Mouse (Mus musculus) neural tube, embryonic 15.5 days (tissue): ENCODE data around the gene Auts2. TPM values are rescaled to one million over a fixed set of nuclear protein-coding genes. Genes with fewer than 3 reads are reported as not detected.
A peak's percentile ranks its signal among the peaks of the same experiment; 100 is the strongest.

Experiments used
- ATAC-seq: fragments of 200-750 bp; cut with Nextera tagmentation; 2 replicates; pipeline ENCODE4 v1.8.0; 2017; ENCODE audit warnings: mild to moderate bottlenecking, moderate TSS enrichment, moderate library complexity; ENCODE audit not compliant: low FRiP score
- H3K27ac ChIP-seq: fragments of 300-500 bp; sonication (generic); replicated peaks from 2 replicates; pipeline ENCODE4 v1.5.1; 2015; ENCODE audit warnings: mild to moderate bottlenecking, inconsistent platforms
- H3K27me3 ChIP-seq: fragments of 300-500 bp; sonication (generic); replicated peaks from 2 replicates; pipeline ENCODE4 v1.6.1; 2015; ENCODE audit warnings: inconsistent platforms
- H3K36me3 ChIP-seq: fragments of 300-500 bp; sonication (generic); 2 replicates; pipeline ENCODE4 v1.6.1; 2015; ENCODE audit warnings: inconsistent platforms
- H3K4me1 ChIP-seq: fragments of 300-500 bp; sonication (generic); 2 replicates; pipeline ENCODE4 v1.6.1; 2015; ENCODE audit warnings: inconsistent platforms
- H3K4me2 ChIP-seq: fragments of 300-500 bp; sonication (generic); 2 replicates; pipeline ENCODE4 v1.6.1; 2015; ENCODE audit warnings: inconsistent platforms, mild to moderate bottlenecking, moderate library complexity
- H3K4me3 ChIP-seq: fragments of 300-500 bp; sonication (generic); replicated peaks from 2 replicates; pipeline ENCODE4 v1.5.1; 2015; ENCODE audit warnings: mild to moderate bottlenecking, inconsistent platforms
- H3K9ac ChIP-seq: fragments of 300-500 bp; sonication (generic); replicated peaks from 2 replicates; pipeline ENCODE4 v1.6.1; 2015; ENCODE audit warnings: mild to moderate bottlenecking, inconsistent platforms
- H3K9me3 ChIP-seq: fragments of 300-500 bp; sonication (generic); replicated peaks from 2 replicates; pipeline ENCODE4 v1.6.1; 2016; ENCODE audit warnings: inconsistent platforms
- WGBS: fragments of 180-500 bp; shearing (Covaris S2); methylation state at CpG from one replicate; pipeline ENCODE4 v1.1.7; 2015; ENCODE audit warnings: mixed read lengths; 5-methylcytosine and 5-hydroxymethylcytosine counted together
- polyA plus RNA-seq: library from polyadenylated mRNA; unstranded; fragments of >200 nt; fragmentation: Nextera tagmentation; extraction: Ambion mirVana; gene quantifications from 2 replicates; pipeline ENCODE4 v1.2.1, GENCODE M21; 2015

Auts2 gene
- polyA plus RNA-seq, 1 experiment from 2014 or later: 52.5 TPM

DNA sequence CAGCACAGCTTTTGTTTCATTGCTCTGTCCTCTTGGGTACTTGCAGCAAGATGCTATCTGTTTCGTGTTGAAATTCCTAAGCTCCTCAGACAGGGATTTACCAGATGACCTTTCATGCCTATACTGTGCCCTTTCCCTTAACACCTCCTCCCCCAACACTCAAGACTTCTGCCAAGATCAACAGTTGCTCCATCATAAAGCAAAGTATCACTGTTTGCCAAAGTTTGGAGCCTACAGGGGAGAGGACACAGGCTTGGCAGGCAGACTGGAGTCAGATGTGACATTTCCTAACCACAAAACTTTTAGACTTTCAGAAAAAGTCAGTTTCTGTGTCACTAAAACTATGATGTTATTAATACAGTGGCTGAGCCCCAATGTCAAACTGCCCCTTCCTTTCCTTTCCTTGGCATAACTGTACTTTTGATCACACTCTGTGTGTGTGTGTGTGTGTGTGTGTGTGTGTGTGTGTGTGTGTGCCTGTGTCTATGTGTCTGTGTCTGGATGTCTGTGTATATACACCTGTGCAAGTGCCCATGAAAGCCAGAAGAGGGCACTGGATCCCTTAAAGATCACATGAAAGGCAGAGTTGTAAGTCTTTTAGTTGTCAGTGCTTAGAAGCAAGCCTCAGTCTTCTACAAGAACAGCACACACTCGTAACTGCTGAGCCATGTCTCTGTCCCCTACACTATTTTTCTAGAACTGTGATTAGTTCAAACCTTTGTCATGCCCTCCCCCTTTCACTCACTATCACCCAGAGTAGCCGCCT, 213.8 kb downstream of the Auts2 start:
- no peak for ATAC-seq
- H3K4me1 ChIP-seq: peaks cover 30% of the 10 kb centered on the region
- H3K4me3 ChIP-seq: no peak overlapping the region
- H3K27ac ChIP-seq: no peak overlapping the region
- no peak overlapping the region for H3K4me2 ChIP-seq
- H3K27me3 ChIP-seq: no peaks in the 10 kb centered on the region
- WGBS: 81% methylated on average over 3 of the region's 3 CpGs
- H3K9ac ChIP-seq: no peak overlapping the region
- no peaks in the 10 kb centered on the region for H3K36me3 ChIP-seq
- no peaks in the 10 kb centered on the region for H3K9me3 ChIP-seq

DNA sequence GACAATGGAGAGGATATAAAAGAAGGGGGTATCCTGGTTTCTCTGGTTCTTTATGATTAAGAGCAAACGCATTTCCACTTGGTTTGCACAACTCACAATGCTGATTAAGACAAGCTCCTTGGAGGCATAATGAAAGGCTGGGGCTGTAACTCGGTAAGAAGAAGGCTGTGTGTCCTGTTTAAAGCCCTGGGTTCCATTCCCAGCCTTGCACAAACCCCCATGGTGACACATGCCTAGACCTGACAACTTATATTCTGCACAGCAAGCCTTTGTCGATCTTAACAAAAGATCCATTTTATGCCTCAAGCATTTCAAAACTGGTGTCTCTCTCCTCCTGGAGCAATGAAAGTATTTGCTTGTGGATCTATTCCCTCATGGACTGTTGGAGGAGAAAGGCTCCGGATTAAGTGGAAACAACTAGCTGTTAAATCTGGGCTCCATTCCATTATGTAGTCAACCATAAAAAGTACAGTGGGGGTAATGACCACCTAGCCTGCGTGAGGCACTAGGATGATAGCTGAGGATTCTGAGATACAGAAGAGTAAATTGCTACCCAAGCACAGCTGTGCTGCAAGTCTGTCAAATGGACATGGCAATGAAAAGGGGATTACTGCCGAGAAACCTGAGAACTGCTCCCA, 218.8 kb downstream of the Auts2 start:
- no peak overlapping the region for H3K9ac ChIP-seq
- no peak for ATAC-seq
- H3K4me1 ChIP-seq: peaks cover 28% of the 10 kb centered on the region
- H3K27me3 ChIP-seq: no peaks in the 10 kb centered on the region
- H3K4me2 ChIP-seq: no peak overlapping the region
- H3K27ac ChIP-seq: no peak overlapping the region
- H3K36me3 ChIP-seq: no peaks in the 10 kb centered on the region
- H3K4me3 ChIP-seq: no peak overlapping the region
- WGBS: 16% methylated on average over 6 of the region's 6 CpGs
- H3K9me3 ChIP-seq: no peaks in the 10 kb centered on the region

DNA sequence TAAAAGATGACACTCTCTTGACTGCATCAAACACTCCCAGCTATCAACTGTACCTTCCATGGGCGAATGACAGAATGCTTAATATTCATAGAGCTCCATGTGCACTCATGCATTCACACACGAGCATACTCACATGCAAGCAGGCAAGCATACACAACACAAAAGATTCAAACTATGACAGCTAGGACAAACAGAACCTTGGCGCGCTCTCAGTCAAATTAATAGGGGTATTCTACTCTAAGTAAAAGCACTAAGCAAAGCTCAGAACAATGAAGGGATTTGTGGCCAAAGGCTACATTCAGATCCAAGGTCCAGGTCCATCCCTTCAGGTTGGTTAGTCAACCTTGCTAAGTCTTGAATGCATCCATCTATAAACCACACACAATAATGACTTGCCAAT, 219.5 kb downstream of the Auts2 start:
- Histone ChIP-seq H3K36me3 (no peaks in the 10 kb centered on the region), H3K9me3 (no peaks in the 10 kb centered on the region), H3K27ac (no peak overlapping the region), H3K4me2 (no peak overlapping the region), H3K9ac (no peak overlapping the region), H3K4me1 (peaks cover 28% of the 10 kb centered on the region), H3K27me3 (no peaks in the 10 kb centered on the region), H3K4me3 (no peak overlapping the region)
- WGBS: 53% methylated on average over 4 of the region's 4 CpGs
- ATAC-seq: no peak

DNA sequence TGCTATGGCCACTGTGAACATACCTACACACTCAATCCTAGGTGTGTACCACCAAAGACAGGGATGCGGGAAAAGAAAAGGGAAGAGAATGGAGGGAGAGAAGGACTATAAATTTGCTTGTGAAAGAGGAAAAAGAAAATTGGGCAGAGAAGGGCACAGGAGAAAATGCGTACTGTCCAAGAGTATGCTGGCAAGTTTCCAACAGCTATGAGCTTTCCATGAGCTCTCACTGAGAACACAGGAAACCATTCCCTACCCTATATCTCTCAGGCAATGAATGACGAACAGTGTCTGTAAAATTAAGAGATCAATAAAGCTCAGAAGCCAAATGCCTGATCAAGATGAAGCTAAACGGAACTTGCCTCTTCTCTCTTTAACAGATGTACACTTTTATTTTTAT, 220.2 kb downstream of the Auts2 start:
- no peak for ATAC-seq
- H3K27ac ChIP-seq: no peak overlapping the region
- 53% methylated on average over 4 of the region's 4 CpGs for WGBS
- no peak overlapping the region for H3K9ac ChIP-seq
- H3K4me1 ChIP-seq: peaks cover 34% of the 10 kb centered on the region
- H3K36me3 ChIP-seq: no peaks in the 10 kb centered on the region
- H3K4me2 ChIP-seq: no peak overlapping the region
- H3K9me3 ChIP-seq: no peaks in the 10 kb centered on the region
- no peak overlapping the region for H3K4me3 ChIP-seq
- no peaks in the 10 kb centered on the region for H3K27me3 ChIP-seq

DNA sequence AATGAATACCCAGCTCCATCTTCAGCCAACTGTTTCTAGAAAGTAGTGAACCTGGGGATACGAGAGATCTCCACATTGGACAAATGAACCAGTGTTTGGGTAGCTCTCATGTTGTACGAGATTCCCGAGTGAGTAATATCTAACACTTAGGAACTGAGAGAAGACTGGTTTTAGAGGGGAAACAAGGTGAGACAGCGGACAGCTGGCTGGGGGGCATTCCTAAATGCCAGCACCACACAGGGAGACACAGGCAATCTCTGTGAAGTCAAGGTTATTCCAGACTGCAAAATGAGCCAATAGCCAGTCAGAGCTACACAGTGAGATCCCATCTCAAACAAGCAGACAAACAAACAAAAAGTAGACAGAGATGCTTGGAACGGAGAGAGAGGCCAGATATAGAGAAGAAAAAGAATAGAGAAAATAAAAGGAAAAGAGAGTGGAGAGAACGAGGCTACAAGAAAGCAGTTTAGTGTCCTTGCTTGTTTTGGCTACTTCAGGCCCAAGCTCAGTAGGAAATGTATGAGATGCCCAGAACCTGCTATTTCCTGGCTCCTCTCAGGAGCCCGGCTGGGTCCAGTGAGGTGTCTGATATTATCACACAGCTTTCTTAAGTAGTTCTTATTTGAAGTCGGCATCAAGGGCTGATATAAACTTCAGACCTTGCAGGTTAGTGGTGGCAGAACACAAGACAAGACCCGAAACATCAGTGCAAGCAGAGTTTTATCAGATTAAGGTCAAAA, 224.9 kb downstream of the Auts2 start:
- WGBS: 85% methylated on average over 9 of the region's 9 CpGs
- H3K4me3 ChIP-seq: no peak overlapping the region
- H3K4me2 ChIP-seq: no peak overlapping the region
- H3K9me3 ChIP-seq: no peaks in the 10 kb centered on the region
- peaks cover 33% of the 10 kb centered on the region for H3K4me1 ChIP-seq
- H3K27ac ChIP-seq: no peak overlapping the region
- no peak overlapping the region for H3K9ac ChIP-seq
- ATAC-seq: no peak
- no peaks in the 10 kb centered on the region for H3K36me3 ChIP-seq
- H3K27me3 ChIP-seq: no peaks in the 10 kb centered on the region

DNA sequence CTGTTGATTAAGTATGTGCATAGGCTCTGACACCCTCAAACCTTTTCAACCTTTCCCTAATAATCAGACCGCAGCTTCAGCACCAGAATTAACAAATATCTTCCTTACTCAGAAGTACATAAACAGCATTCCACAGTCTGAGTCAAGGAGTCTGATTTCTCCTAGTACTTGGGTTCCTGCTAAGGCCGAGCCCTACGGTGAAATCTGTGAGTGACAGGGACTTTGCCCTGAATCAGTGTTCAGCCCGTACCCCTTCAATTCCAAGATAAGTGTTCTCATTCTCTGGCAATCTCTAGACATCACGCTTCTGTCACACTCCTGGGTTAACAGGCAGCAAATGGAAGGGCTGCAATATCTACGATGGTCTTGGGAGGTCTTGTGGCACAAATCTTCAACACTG, 226.2 kb downstream of the Auts2 start:
- WGBS: 70% methylated on average over 6 of the region's 6 CpGs
- Histone ChIP-seq H3K9ac (no peak overlapping the region), H3K36me3 (no peaks in the 10 kb centered on the region), H3K4me1 (peaks cover 22% of the 10 kb centered on the region), H3K4me3 (no peak overlapping the region), H3K27me3 (no peaks in the 10 kb centered on the region), H3K27ac (no peak overlapping the region), H3K9me3 (no peaks in the 10 kb centered on the region), H3K4me2 (no peak overlapping the region)
- no peak; the same call in 1 of the 2 replicates for ATAC-seq

DNA sequence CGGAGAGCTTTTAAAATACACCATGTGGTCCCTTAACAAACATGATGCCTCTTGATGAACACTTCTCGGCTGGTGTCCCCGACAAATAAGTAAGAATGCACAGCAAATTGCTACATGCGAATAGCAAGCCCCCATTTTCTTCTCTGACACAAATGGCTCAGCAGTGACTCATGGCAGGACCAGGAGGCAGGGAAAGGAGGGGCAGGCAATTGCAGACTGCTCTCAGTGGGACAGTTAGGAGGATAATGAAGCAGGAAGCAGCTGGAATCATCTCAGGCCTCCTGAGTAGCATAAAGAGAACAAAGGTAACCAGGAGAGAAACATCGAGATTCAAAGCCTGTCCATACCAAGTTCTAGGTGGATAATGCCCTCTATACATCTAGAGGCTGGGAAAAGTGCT, 228.8 kb downstream of the Auts2 start:
- Histone ChIP-seq H3K9ac (no peak overlapping the region), H3K36me3 (no peaks in the 10 kb centered on the region), H3K4me1 (peaks cover 22% of the 10 kb centered on the region), H3K27ac (peak overlapping the region; percentile 52; the same call in 1 of the 2 replicates), H3K9me3 (no peaks in the 10 kb centered on the region), H3K4me3 (no peak overlapping the region), H3K27me3 (no peaks in the 10 kb centered on the region), H3K4me2 (no peak overlapping the region)
- 16% methylated on average over 5 of the region's 5 CpGs for WGBS
- ATAC-seq: 0 out of 2 replicates have a peak, but pooled peaks have one; percentile 55

DNA sequence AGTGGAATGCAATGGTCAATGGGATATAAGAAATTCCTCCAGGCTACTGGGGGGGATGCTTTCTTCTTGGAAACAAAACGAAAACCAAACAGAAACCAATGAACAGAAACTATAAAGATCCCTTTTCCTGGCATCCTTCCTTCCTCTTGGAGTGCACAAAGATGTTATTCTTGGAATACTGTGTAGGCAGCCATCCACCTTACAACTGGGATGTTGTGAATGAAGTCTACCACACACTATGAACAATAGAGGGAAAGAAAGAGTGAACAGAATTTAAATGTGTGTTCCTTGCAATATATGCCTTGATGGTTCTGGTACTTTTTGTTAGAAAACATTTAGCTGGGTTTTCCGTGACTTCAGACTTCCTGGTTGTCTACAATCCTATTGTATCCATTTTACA, 236.1 kb downstream of the Auts2 start:
- no peak overlapping the region for H3K4me2 ChIP-seq
- H3K27me3 ChIP-seq: no peaks in the 10 kb centered on the region
- no peak overlapping the region for H3K4me3 ChIP-seq
- 74% methylated on average over 2 of the region's 2 CpGs for WGBS
- no peak overlapping the region for H3K9ac ChIP-seq
- peaks cover 23% of the 10 kb centered on the region for H3K4me1 ChIP-seq
- ATAC-seq: no peak
- no peaks in the 10 kb centered on the region for H3K9me3 ChIP-seq
- H3K27ac ChIP-seq: no peak overlapping the region
- no peaks in the 10 kb centered on the region for H3K36me3 ChIP-seq

DNA sequence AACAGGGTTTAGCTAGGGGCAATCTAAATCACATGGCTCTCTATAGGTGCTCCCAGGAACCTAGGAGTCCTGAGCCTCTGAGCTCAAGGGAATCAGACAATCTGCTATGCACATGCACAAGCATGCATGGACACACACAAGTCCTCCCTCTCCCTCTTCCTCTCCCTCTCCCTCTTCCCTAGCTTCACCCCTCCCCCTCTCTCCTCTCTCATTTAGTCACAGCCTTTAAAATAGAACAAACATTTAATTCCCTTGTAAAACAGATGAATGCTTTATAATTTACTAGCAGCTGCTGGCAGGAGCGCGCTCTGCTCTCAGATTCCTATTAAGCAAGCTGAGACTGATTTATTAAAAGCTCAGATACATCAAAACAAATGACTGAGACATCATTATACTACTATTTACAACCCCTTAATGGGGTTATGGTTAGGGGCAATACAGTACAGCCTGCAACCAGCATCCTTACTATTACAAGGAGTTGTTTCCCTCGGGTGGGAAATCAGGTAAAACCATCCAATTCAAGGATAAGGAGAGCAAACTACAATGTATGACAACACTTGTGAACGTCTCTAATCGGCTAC, 237.7 kb downstream of the Auts2 start:
- WGBS: 21% methylated on average over 5 of the region's 5 CpGs
- Histone ChIP-seq H3K27me3 (no peaks in the 10 kb centered on the region), H3K36me3 (no peaks in the 10 kb centered on the region), H3K9ac (no peak overlapping the region), H3K27ac (no peak overlapping the region), H3K4me1 (peaks cover 24% of the 10 kb centered on the region), H3K4me3 (no peak overlapping the region), H3K4me2 (no peak overlapping the region), H3K9me3 (no peaks in the 10 kb centered on the region)
- peak; percentile 11; the same call in 1 of the 2 replicates for ATAC-seq

DNA sequence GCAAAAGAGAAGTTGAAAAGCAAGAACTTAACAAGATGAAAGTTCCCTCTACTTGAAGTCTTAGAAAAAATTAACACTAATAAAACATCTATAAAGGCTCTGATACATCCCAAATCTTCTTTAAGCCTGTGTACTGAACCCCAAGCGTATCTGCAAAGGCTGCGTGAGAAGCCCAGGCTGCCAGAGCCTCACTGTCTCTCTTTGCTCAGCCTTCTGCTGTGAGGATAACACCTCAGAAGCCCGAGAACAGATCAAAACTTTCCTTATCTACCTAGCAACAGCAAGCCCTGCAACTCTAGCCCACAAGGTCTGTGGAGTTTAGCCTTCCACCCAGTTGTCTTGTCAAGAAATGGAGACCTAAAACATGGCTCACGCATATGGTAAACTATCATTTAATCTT, 240.4 kb downstream of the Auts2 start:
- Histone ChIP-seq H3K4me1 (peaks cover 24% of the 10 kb centered on the region), H3K27me3 (no peaks in the 10 kb centered on the region), H3K9ac (no peak overlapping the region), H3K27ac (no peak overlapping the region), H3K4me2 (no peak overlapping the region), H3K4me3 (no peak overlapping the region), H3K36me3 (no peaks in the 10 kb centered on the region), H3K9me3 (no peaks in the 10 kb centered on the region)
- WGBS: 95% methylated on average over 4 of the region's 4 CpGs
- no peak for ATAC-seq

DNA sequence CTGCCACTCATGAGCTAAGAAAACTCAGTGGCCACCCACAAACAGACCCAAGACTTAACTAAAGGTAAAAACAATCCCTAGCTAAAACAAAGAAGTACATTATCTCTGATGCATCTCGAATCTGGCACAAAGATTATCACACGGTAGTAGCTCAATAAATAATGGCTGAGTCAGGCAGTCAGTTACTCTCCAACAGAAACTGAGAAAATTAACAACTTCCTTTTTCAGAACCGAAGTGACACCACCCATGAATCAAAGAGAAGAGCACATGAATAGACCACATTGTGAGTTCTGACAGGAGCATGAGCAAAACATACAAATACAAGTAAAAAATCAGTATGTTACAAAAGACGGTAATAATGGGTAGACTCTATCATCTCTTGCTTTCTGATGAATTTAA, 242.3 kb downstream of the Auts2 start:
- H3K4me1 ChIP-seq: peaks cover 19% of the 10 kb centered on the region
- 33% methylated on average over 4 of the region's 4 CpGs for WGBS
- H3K27me3 ChIP-seq: no peaks in the 10 kb centered on the region
- no peaks in the 10 kb centered on the region for H3K9me3 ChIP-seq
- no peak overlapping the region for H3K4me3 ChIP-seq
- no peak overlapping the region for H3K9ac ChIP-seq
- H3K4me2 ChIP-seq: no peak overlapping the region
- no peak for ATAC-seq
- H3K36me3 ChIP-seq: no peaks in the 10 kb centered on the region
- H3K27ac ChIP-seq: no peak overlapping the region
